Mouse (Mus musculus) liver, adult 2 months (tissue): ENCODE results near the gene Rspo1. TPM values are rescaled to one million over a fixed set of nuclear protein-coding genes. Genes with fewer than 3 reads are reported as not detected.

Experiments
- DNase-seq: peaks from one replicate; pipeline ENCODE4 v3.0.0-alpha.2; 2011; ENCODE audit warnings: low read depth, low spot score; ENCODE audit errors: extremely low read depth
- H3K27ac ChIP-seq: fragments of 200-500 bp; replicated peaks from 2 replicates; pipeline ENCODE4 v1.5.1; 2012; ENCODE audit warnings: low read depth, mild to moderate bottlenecking, control low read depth, inconsistent platforms, low read length; ENCODE audit not compliant: insufficient read depth
- H3K27me3 ChIP-seq: fragments of 200-500 bp; 2 replicates; pipeline ENCODE4 v1.6.1; 2012; ENCODE audit warnings: mild to moderate bottlenecking, moderate library complexity, low read length, inconsistent platforms; ENCODE audit not compliant: control insufficient read depth, insufficient read depth
- H3K36me3 ChIP-seq: fragments of 200-500 bp; 2 replicates; pipeline ENCODE4 v1.6.1; 2012; ENCODE audit warnings: low read length, inconsistent platforms; ENCODE audit not compliant: control insufficient read depth, insufficient read depth
- H3K4me1 ChIP-seq: fragments of 200-500 bp; 2 replicates; pipeline ENCODE4 v1.6.1; 2011; ENCODE audit warnings: low read length; ENCODE audit not compliant: control insufficient read depth, insufficient read depth
- H3K4me3 ChIP-seq: fragments of 200-500 bp; 2 replicates; pipeline ENCODE4 v1.5.1; 2011; ENCODE audit warnings: low read depth, mild to moderate bottlenecking, control low read depth, low read length, moderate library complexity; ENCODE audit not compliant: insufficient read depth
- H3K79me2 ChIP-seq: fragments of 200-500 bp; 2 replicates; pipeline ENCODE4 v1.6.1; 2012; ENCODE audit warnings: inconsistent platforms, mild to moderate bottlenecking, low read length, moderate library complexity; ENCODE audit not compliant: control insufficient read depth, insufficient read depth
- H3K9ac ChIP-seq: fragments of 200-500 bp; 2 replicates; pipeline ENCODE4 v1.6.1; 2012; ENCODE audit warnings: low read depth, mild to moderate bottlenecking, control low read depth, inconsistent platforms, low read length
- CTCF ChIP-seq: fragments of 200-500 bp; IDR thresholded peaks from 2 replicates; pipeline ENCODE4 v1.5.1; 2011; ENCODE audit warnings: low read depth, low read length, control low read depth
- POLR2A ChIP-seq: fragments of 200-500 bp; IDR thresholded peaks from 2 replicates; pipeline ENCODE4 v1.6.1; 2011; ENCODE audit warnings: low read length, control low read depth; ENCODE audit not compliant: insufficient read depth; ENCODE audit errors: extremely low read depth
- WGBS: fragments of 180-500 bp; shearing (Covaris S2); methylation state at CpG from one replicate; pipeline ENCODE4 v1.1.7; 2018; 5-methylcytosine and 5-hydroxymethylcytosine counted together
- polyA plus RNA-seq: library from polyadenylated mRNA; depleted of rRNA; stranded (reverse); fragments of >200 nt; gene quantifications from 2 replicates; pipeline ENCODE4 v1.2.3, GENCODE M21; 2012
- total RNA-seq: library from RNA; depleted of rRNA; stranded (reverse); fragments of >200 nt; gene quantifications from 2 replicates; pipeline ENCODE4 v1.2.3, GENCODE M21; 2014

Rspo1 gene
- total and polyA plus RNA-seq, 2 experiments = 0.09 to 0.56 TPM

- WGBS = 22% methylated on average over 9 of the region's 9 CpGs
- DNase-seq = no peak
Observed at GRCm38 (mm10) chr4:124983893-124984526, 2.2 kb upstream of the Rspo1 start.

GRCm38 (mm10) chr4:124984871-124985670 is 1.2 kb upstream of the Rspo1 start:
- Histone ChIP-seq H3K4me1 (no peaks in the 10 kb centered on the region), H3K4me3 (no peak overlapping the region), H3K27ac (no peak overlapping the region), H3K36me3 (no peaks in the 10 kb centered on the region), H3K79me2 (no peaks in the 10 kb centered on the region), H3K27me3 (peaks cover 19% of the 10 kb centered on the region), H3K9ac (no peak overlapping the region)
- 10% methylated on average over 18 of the region's 18 CpGs for WGBS
- no peak for DNase-seq
- TF ChIP-seq CTCF = no peak
- no peak for TF ChIP-seq POLR2A

More at GRCm38 (mm10) chr4:124983893-124984526, 2.2 kb upstream of the Rspo1 start:
- H3K27me3 ChIP-seq = peaks cover 16% of the 10 kb centered on the region
- H3K27ac ChIP-seq = no peak overlapping the region
- TF ChIP-seq POLR2A (no peak), CTCF (peak; percentile 44)
- no peak overlapping the region for H3K4me3 ChIP-seq
- no peaks in the 10 kb centered on the region for H3K79me2 ChIP-seq
- H3K9ac ChIP-seq = no peak overlapping the region
- no peaks in the 10 kb centered on the region for H3K36me3 ChIP-seq
- H3K4me1 ChIP-seq = no peaks in the 10 kb centered on the region

GRCm38 (mm10) chr4:124986739-124987710 is 795 bp downstream of the Rspo1 start:
- Histone ChIP-seq H3K27me3 (peaks cover 20% of the 10 kb centered on the region), H3K79me2 (no peaks in the 10 kb centered on the region), H3K27ac (no peak overlapping the region), H3K36me3 (no peaks in the 10 kb centered on the region), H3K4me3 (peak overlapping the region; percentile 4; the same call in 1 of the 2 replicates), H3K9ac (no peak overlapping the region), H3K4me1 (no peaks in the 10 kb centered on the region)
- TF ChIP-seq CTCF (no peak), POLR2A (no peak)
- 8% methylated on average over 51 of the region's 51 CpGs for WGBS
- DNase-seq = no peak

GRCm38 (mm10) chr4:124987711-124988097 is 1.5 kb downstream of the Rspo1 start:
- TF ChIP-seq POLR2A = no peak
- no peak for TF ChIP-seq CTCF
- Histone ChIP-seq H3K79me2 (no peaks in the 10 kb centered on the region), H3K4me3 (no peak overlapping the region), H3K4me1 (no peaks in the 10 kb centered on the region), H3K9ac (no peak overlapping the region), H3K27ac (no peak overlapping the region), H3K36me3 (no peaks in the 10 kb centered on the region), H3K27me3 (peaks cover 20% of the 10 kb centered on the region)
- DNase-seq = no peak
- 12% methylated on average over 10 of the region's 10 CpGs for WGBS

GRCm38 (mm10) chr4:124988382-124988781 is 2.2 kb downstream of the Rspo1 start:
- TF ChIP-seq POLR2A = no peak
- TF ChIP-seq CTCF = no peak
- WGBS = 18% methylated on average over 9 of the region's 9 CpGs
- Histone ChIP-seq H3K36me3 (no peaks in the 10 kb centered on the region), H3K79me2 (no peaks in the 10 kb centered on the region), H3K27me3 (peaks cover 20% of the 10 kb centered on the region), H3K27ac (no peak overlapping the region), H3K9ac (no peak overlapping the region), H3K4me3 (no peak overlapping the region), H3K4me1 (no peaks in the 10 kb centered on the region)
- DNase-seq = no peak
